Mouse (Mus musculus) gastrocnemius, adult 18-20 months (tissue): ENCODE data around the gene Nomo1. TPM values are rescaled to one million over a fixed set of nuclear protein-coding genes. Genes with fewer than 3 reads are reported as not detected.
A peak's percentile ranks its signal among the peaks of the same experiment; 100 is the strongest.

ENCODE experiments used
- DNase-seq: peaks from one replicate; pipeline ENCODE4 v3.0.0; 2021; ENCODE audit warnings: low spot score
- long read RNA-seq, 2 experiments: library from polyadenylated mRNA; stranded (forward); transcript quantifications; one replicate each; pipeline ENCODE4 v2.0.0; 2021
- total RNA-seq, 2 experiments: library from RNA; stranded (reverse); gene quantifications; 2 replicates each; pipeline ENCODE4 v1.2.3; 2021

Nomo1 gene
- total RNA-seq: 10 to 100 TPM; 81.7 to 91.1 TPM
- long read RNA-seq, experiment 1, full-length matches to known transcripts: 25 of 69 reads
- long read RNA-seq, experiment 1, partial matches to known transcripts: 39 of 69 reads
- long read RNA-seq, experiment 1, other reads (novel, unspliced or antisense): 5 of 69 reads
- long read RNA-seq, experiment 2, full-length matches to known transcripts: 28 of 79 reads
- long read RNA-seq, experiment 2, partial matches to known transcripts: 45 of 79 reads
- long read RNA-seq, experiment 2, other reads (novel, unspliced or antisense): 6 of 79 reads

- DNase-seq: peak; percentile 97
Observed at GRCm38 (mm10) chr7:46033109-46033869, at the start of gene Nomo1. Gene Nomo1, plus strand, starts transcription at chr7:46033698.

- DNase-seq: no peak
Observed at GRCm38 (mm10) chr7:45986893-45987292, 46.6 kb upstream of the Nomo1 start.

GRCm38 (mm10) chr7:45988344-45988743 is 45.2 kb upstream of the Nomo1 start:
- DNase-seq: no peak

GRCm38 (mm10) chr7:45992470-45992869 is 41.0 kb upstream of the Nomo1 start:
- no peak for DNase-seq

GRCm38 (mm10) chr7:46000577-46000976 is 32.9 kb upstream of the Nomo1 start:
- no peak for DNase-seq

GRCm38 (mm10) chr7:46002748-46003147 is 30.8 kb upstream of the Nomo1 start:
- DNase-seq: no peak

- peak; percentile 60 for DNase-seq
Observed at GRCm38 (mm10) chr7:46009578-46009977, 23.9 kb upstream of the Nomo1 start.

GRCm38 (mm10) chr7:46012121-46012520 is 21.4 kb upstream of the Nomo1 start:
- DNase-seq: no peak

GRCm38 (mm10) chr7:46013266-46014010 is 20.1 kb upstream of the Nomo1 start:
- peak; percentile 75 for DNase-seq

GRCm38 (mm10) chr7:46019594-46019993 is 13.9 kb upstream of the Nomo1 start:
- no peak for DNase-seq

GRCm38 (mm10) chr7:46021951-46022350 is 11.5 kb upstream of the Nomo1 start:
- DNase-seq: no peak

GRCm38 (mm10) chr7:46025436-46025835 is 8.1 kb upstream of the Nomo1 start:
- DNase-seq: no peak

- DNase-seq: no peak
Observed at GRCm38 (mm10) chr7:46028681-46029080, 4.8 kb upstream of the Nomo1 start.

GRCm38 (mm10) chr7:46029299-46030144 is 4.0 kb upstream of the Nomo1 start:
- no peak for DNase-seq

GRCm38 (mm10) chr7:46030145-46030488 is 3.4 kb upstream of the Nomo1 start, which contains the start of gene Abcc6:
Gene Abcc6, minus strand, starts transcription at chr7:46030302.
- DNase-seq: no peak

- DNase-seq: no peak
Observed at GRCm38 (mm10) chr7:46031075-46031474, 2.4 kb upstream of the Nomo1 start.

GRCm38 (mm10) chr7:46033870-46034337 is 406 bp downstream of the Nomo1 start:
- no peak for DNase-seq

- no peak for DNase-seq
Observed at GRCm38 (mm10) chr7:46034991-46035390, 1.5 kb downstream of the Nomo1 start.

GRCm38 (mm10) chr7:46035468-46035867 is 2.0 kb downstream of the Nomo1 start:
- DNase-seq: no peak

- DNase-seq: no peak
Observed at GRCm38 (mm10) chr7:46037433-46037832, 3.9 kb downstream of the Nomo1 start.

GRCm38 (mm10) chr7:46039873-46040272 is 6.4 kb downstream of the Nomo1 start:
- no peak for DNase-seq
